Mouse (Mus musculus) forebrain, embryonic 14.5 days (tissue): ENCODE measurements at regions not wholly inside any gene's neighbourhood (a gene's known extent, or its start where the extent isn't known, plus 50 kb on each side); places are given as distances from the start of the nearest gene placed in this dataset.

ENCODE experiments used
- ATAC-seq: fragments of 200-750 bp; cut with Nextera tagmentation; 2 replicates; pipeline ENCODE4 v1.8.0; 2017; ENCODE audit warnings: mild to moderate bottlenecking, moderate library complexity
- DNase-seq: peaks from one replicate; pipeline ENCODE4 v3.0.0-alpha.2; 2015; ENCODE audit warnings: low spot score
- H3K27ac ChIP-seq: fragments of 300-500 bp; sonication (generic); 2 replicates; pipeline ENCODE4 v1.5.1; 2014; ENCODE audit warnings: low read depth, mild to moderate bottlenecking, control low read depth, low read length, moderate library complexity
- H3K27me3 ChIP-seq: fragments of 300-500 bp; sonication (generic); replicated peaks from 2 replicates; pipeline ENCODE4 v1.6.1; 2014; ENCODE audit warnings: low read length, control low read depth, mixed read lengths; ENCODE audit not compliant: control insufficient read depth, insufficient read depth
- H3K36me3 ChIP-seq: fragments of 300-500 bp; sonication (generic); 2 replicates; pipeline ENCODE4 v1.6.1; 2014; ENCODE audit warnings: low read length, control low read depth; ENCODE audit not compliant: control insufficient read depth, insufficient read depth
- H3K4me1 ChIP-seq: fragments of 300-500 bp; sonication (generic); 2 replicates; pipeline ENCODE4 v1.6.1; 2014; ENCODE audit warnings: antibody characterized with exemption, low read length, control low read depth; ENCODE audit not compliant: control insufficient read depth, insufficient read depth
- H3K4me2 ChIP-seq: fragments of 300-500 bp; sonication (generic); 2 replicates; pipeline ENCODE4 v1.6.1; 2014; ENCODE audit warnings: mild to moderate bottlenecking, control low read depth, low read length
- H3K4me3 ChIP-seq: fragments of 300-500 bp; sonication (generic); 2 replicates; pipeline ENCODE4 v1.5.1; 2014; ENCODE audit warnings: low read depth, low read length, control low read depth
- H3K9ac ChIP-seq: fragments of 300-500 bp; sonication (generic); 2 replicates; pipeline ENCODE4 v1.6.1; 2014; ENCODE audit warnings: mild to moderate bottlenecking, low read length, control low read depth, moderate library complexity
- H3K9me3 ChIP-seq: fragments of 300-500 bp; sonication (generic); replicated peaks from 2 replicates; pipeline ENCODE4 v1.6.1; 2016; ENCODE audit warnings: low read length, control low read depth, mixed read lengths; ENCODE audit not compliant: control insufficient read depth
- WGBS: fragments of 180-500 bp; shearing (Covaris S2); extraction: QIAGEN DNeasy Blood & Tissue Kit; methylation state at CpG from one replicate; pipeline ENCODE4 v1.1.7; 2014; 5-methylcytosine and 5-hydroxymethylcytosine counted together

DNA sequence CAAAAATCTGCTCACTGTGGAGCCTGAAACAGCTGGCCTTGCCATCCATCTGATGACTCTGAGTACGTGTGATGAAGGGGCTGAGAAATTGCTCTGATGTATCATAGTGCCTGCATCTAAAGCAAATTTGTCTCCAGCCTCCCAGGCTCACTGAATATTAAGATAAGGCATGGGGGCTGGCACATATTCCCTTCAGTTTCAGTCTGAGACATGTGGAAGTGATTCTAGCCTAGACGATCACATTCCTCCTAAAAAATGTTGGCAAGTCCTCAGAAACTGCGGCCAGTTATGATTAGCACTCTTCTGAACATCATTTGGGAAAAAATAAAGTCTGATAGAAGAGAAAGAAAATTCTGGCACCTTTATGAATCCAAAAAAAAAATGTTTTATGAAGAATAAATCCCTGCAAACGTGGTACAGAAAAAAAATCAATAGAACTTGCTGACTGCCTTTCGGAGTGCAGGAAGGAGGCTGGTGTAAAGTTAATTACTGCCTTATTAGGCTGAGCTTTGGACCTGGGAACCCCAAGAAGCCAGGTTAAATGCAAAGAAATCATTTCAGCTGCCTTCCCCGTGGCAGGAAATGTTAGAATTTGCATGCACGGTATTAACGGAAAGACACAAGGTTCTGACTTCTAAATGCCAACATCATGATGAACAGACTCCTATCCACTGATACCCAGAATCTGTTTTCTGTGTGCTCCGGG lies 762.2 kb downstream of the Adgrl2 start:
- Histone ChIP-seq H3K27me3 (no peaks in the 10 kb centered on the region), H3K27ac (no peak overlapping the region), H3K4me3 (no peak overlapping the region), H3K36me3 (no peaks in the 10 kb centered on the region), H3K4me1 (no peaks in the 10 kb centered on the region), H3K4me2 (no peak overlapping the region), H3K9me3 (no peaks in the 10 kb centered on the region), H3K9ac (no peak overlapping the region)
- WGBS = 73% methylated on average over 9 of the region's 9 CpGs
- no peak for DNase-seq
- ATAC-seq = no peak

- no peaks in the 10 kb centered on the region for H3K4me1 ChIP-seq
- no peaks in the 10 kb centered on the region for H3K27me3 ChIP-seq
- H3K36me3 ChIP-seq = no peaks in the 10 kb centered on the region
- 94% methylated on average over 5 of the region's 5 CpGs for whole genome bisulfite sequencing
- H3K4me2 ChIP-seq = no peak overlapping the region
- ATAC-seq (no peak), DNase-seq (no peak)
- no peak overlapping the region for H3K27ac ChIP-seq
- H3K4me3 ChIP-seq = no peak overlapping the region
- H3K9ac ChIP-seq = no peak overlapping the region
- no peaks in the 10 kb centered on the region for H3K9me3 ChIP-seq
These were observed 769.5 kb downstream of the Adgrl2 start for GRCm38 (mm10) chr3:148220826-148221225.

- no peaks in the 10 kb centered on the region for H3K36me3 ChIP-seq
- ATAC-seq (no peak), DNase-seq (peak; percentile 6)
- H3K9ac ChIP-seq = no peak overlapping the region
- H3K4me1 ChIP-seq = no peaks in the 10 kb centered on the region
- H3K9me3 ChIP-seq = no peaks in the 10 kb centered on the region
- no peaks in the 10 kb centered on the region for H3K27me3 ChIP-seq
- no peak overlapping the region for H3K27ac ChIP-seq
- H3K4me3 ChIP-seq = no peak overlapping the region
- H3K4me2 ChIP-seq = no peak overlapping the region
- WGBS = 68% methylated on average over 10 of the region's 10 CpGs
These were observed 770.2 kb downstream of the Adgrl2 start for GRCm38 (mm10) chr3:148220024-148220590.

DNA sequence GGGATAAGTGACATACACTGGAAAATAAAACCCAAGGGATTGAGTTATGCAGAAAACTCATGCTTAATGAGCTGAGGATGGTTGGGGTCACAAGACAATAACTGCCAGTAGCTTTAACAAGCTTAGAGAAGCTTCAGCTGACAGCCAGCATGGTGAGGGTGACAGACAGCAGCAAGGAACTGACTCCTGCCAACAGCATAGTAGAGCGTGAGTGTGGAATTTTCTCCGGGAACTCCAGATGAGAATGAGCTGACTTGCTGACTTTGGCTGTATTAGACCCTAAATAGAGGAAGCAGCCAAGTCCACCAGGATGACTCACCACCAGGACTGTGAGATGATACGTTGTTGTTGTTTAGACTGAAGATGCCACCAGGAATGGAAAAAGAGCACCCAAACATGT lies 788.2 kb downstream of the Adgrl2 start:
- DNase-seq (peak; percentile 3), ATAC-seq (no peak)
- Histone ChIP-seq H3K27me3 (no peaks in the 10 kb centered on the region), H3K4me2 (no peak overlapping the region), H3K36me3 (no peaks in the 10 kb centered on the region), H3K9ac (no peak overlapping the region), H3K4me1 (no peaks in the 10 kb centered on the region), H3K9me3 (no peaks in the 10 kb centered on the region), H3K4me3 (no peak overlapping the region), H3K27ac (no peak overlapping the region)
- WGBS = 79% methylated on average over 3 of the region's 3 CpGs

DNA sequence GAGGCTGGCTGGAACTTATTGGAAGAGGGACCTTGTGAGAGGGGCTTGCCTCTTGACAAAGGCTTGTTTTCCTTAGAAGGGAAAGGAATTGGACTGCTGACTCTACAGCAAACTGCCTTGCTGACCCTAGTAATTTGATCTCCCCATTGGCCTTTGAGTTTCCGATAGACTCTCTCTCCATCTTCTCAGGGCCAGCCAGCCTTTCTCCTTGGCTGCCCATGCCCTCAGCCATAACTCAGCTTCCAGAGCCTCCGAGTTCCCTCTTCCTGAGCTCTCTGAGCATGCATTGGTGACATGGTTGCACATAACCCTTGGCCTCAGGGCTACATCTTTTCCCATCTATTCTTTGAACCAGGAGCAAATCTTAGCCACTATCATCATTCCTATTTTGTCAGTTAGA lies 803.7 kb downstream of the Adgrl2 start:
- 71% methylated on average over 2 of the region's 2 CpGs for WGBS
- Histone ChIP-seq H3K27me3 (no peaks in the 10 kb centered on the region), H3K4me2 (no peak overlapping the region)

DNA sequence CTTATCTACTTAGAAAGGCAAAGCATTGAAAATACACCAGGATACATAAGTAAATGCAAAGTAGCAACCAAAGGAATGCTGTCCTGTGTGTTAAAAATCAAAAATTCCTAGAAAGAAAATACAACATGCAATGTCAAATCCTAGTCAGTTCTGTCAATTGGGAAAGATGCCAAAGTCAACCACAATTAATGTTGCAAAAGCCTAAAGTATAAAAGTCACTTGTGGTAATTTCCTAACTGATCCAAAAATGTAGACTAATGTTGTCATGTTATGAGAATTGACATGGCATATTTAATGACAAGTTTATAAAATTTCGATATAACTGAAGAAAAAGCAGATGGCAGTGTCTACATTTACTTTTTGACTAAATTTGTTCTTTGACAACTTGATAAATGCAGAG lies 822.8 kb downstream of the Adgrl2 start:
- H3K36me3 ChIP-seq = no peaks in the 10 kb centered on the region
- DNase-seq = peak; percentile 76
- no peak overlapping the region for H3K27ac ChIP-seq
- ATAC-seq = peak; percentile 48; the same call in 1 of the 2 replicates
- no peak overlapping the region for H3K4me2 ChIP-seq
- no peaks in the 10 kb centered on the region for H3K4me1 ChIP-seq
- H3K27me3 ChIP-seq = no peaks in the 10 kb centered on the region
- H3K4me3 ChIP-seq = no peak overlapping the region
- no peaks in the 10 kb centered on the region for H3K9me3 ChIP-seq
- H3K9ac ChIP-seq = no peak overlapping the region
- 72% methylated on average over 1 of the region's 1 CpGs for WGBS

More for the DNA sequence above, 803.7 kb downstream of the Adgrl2 start:
- ATAC-seq = no peak
- Histone ChIP-seq H3K36me3 (no peaks in the 10 kb centered on the region), H3K4me3 (no peak overlapping the region), H3K9ac (no peak overlapping the region), H3K9me3 (no peaks in the 10 kb centered on the region), H3K27ac (no peak overlapping the region), H3K4me1 (no peaks in the 10 kb centered on the region)
- no peak for DNase-seq

GRCm38 (mm10) chr3:148159059-148159458 lies 831.3 kb downstream of the Adgrl2 start:
- ATAC-seq = no peak
- no peak for DNase-seq
- no peaks in the 10 kb centered on the region for H3K4me1 ChIP-seq
- 50% methylated on average over 3 of the region's 3 CpGs for WGBS
- H3K4me2 ChIP-seq = no peak overlapping the region
- H3K36me3 ChIP-seq = no peaks in the 10 kb centered on the region
- no peak overlapping the region for H3K9ac ChIP-seq
- H3K9me3 ChIP-seq = no peaks in the 10 kb centered on the region
- no peak overlapping the region for H3K27ac ChIP-seq
- no peaks in the 10 kb centered on the region for H3K27me3 ChIP-seq
- H3K4me3 ChIP-seq = no peak overlapping the region

DNA sequence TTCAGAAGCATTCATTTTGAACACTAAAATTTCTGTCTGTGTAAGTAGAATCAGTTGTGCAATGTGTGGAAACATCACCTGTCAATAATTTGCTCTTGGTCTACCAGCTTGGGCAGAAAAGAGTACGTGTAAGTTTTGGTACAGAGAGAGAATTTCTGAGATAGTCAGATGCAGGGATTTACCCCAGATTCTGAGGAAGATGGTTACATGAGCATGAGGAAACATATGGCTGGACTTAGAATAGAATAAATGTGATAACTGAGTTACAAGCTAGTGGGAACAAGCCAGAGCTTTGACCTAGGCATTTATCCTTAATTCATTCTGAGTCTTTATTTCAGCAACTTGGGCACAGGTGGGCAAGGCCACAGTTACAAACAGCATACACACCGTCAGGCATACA lies 831.8 kb downstream of the Adgrl2 start:
- no peak for DNase-seq
- H3K27me3 ChIP-seq = no peaks in the 10 kb centered on the region
- ATAC-seq = no peak
- no peak overlapping the region for H3K9ac ChIP-seq
- H3K9me3 ChIP-seq = no peaks in the 10 kb centered on the region
- H3K4me1 ChIP-seq = no peaks in the 10 kb centered on the region
- H3K36me3 ChIP-seq = no peaks in the 10 kb centered on the region
- H3K27ac ChIP-seq = no peak overlapping the region
- H3K4me3 ChIP-seq = no peak overlapping the region
- no peak overlapping the region for H3K4me2 ChIP-seq
- 92% methylated on average over 2 of the region's 2 CpGs for WGBS

GRCm38 (mm10) chr3:148143776-148144175 lies 846.6 kb downstream of the Adgrl2 start:
- Histone ChIP-seq H3K27ac (no peak overlapping the region), H3K36me3 (no peaks in the 10 kb centered on the region), H3K9me3 (no peaks in the 10 kb centered on the region), H3K4me1 (no peaks in the 10 kb centered on the region), H3K4me2 (no peak overlapping the region), H3K27me3 (no peaks in the 10 kb centered on the region), H3K4me3 (no peak overlapping the region), H3K9ac (no peak overlapping the region)
- ATAC-seq (no peak), DNase-seq (no peak)
- 85% methylated on average over 2 of the region's 2 CpGs for WGBS
